Mouse (Mus musculus): ENCODE data around the gene Acoxl. TPM values are rescaled to one million over a fixed set of nuclear protein-coding genes. Genes with fewer than 3 reads are reported as not detected.

Gene Acoxl
- polyA plus RNA-seq, 1 experiment from 2014 or later, result 0.12 TPM

GRCm38 (mm10) chr2:128038259-128038890, 199.7 kb downstream of the Acoxl start:
- Histone ChIP-seq H3K4me2 (ENCODE audit: low read depth, low read length, severe bottlenecking) (no peak overlapping the region), H3K27ac (ENCODE audit: low read depth, low read length) (no peak overlapping the region), H3K27me3 (ENCODE audit: control insufficient read depth, insufficient read depth, low read length) (no peaks in the 10 kb centered on the region), H3K36me3 (ENCODE audit: control insufficient read depth, insufficient read depth, low read length) (no peaks in the 10 kb centered on the region), H3K9ac (ENCODE audit: low read length) (no peak overlapping the region), H3K4me1 (replicated peaks; ENCODE audit: control insufficient read depth, insufficient read depth, low read length) (no peaks in the 10 kb centered on the region), H3K9me3 (ENCODE audit: control insufficient read depth, low read length) (no peaks in the 10 kb centered on the region), H3K4me3 (ENCODE audit: low read depth, low read length) (no peak overlapping the region)
- ATAC-seq (replicated peaks; ENCODE audit: low FRiP score) (no peak), DNase-seq (ENCODE audit: low spot score) (no peak)
- 87% methylated on average over 5 of the region's 5 CpGs for WGBS

DNA sequence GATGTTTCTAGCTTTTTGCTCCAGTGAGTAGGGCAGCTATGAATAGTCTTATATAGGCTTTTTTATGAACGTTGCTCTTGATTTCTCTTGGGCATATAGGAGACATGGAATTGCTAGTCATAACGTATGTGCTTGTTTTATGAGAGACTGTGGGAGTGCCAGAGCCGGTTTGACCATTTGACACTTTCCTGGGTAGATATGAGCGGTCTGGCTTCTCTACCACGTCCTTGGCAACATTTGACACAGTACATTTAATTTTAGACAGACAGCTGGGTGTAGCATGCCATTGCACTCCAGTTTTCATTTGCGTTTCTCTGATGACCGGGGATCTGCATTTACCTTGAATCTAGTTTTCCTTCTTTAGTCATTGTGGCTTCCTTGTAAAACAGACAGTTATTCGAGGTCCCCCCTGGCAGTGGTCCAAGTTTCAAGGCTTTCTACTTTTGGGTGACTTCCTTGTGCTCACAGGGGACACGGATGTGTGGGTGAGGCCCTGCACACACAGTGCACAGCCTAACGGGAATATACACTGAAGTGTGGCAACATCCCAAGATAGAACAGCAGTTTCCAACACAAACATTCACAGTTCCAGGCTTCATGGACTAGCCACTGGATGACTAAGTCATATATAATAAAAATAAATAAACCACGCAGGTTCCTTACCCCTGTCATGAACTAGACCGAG, 202.5 kb downstream of the Acoxl start:
- H3K4me2 ChIP-seq (ENCODE audit: low read depth, low read length, severe bottlenecking), result no peak overlapping the region
- no peaks in the 10 kb centered on the region for H3K4me1 ChIP-seq (replicated peaks; ENCODE audit: control insufficient read depth, insufficient read depth, low read length)
- H3K4me3 ChIP-seq (ENCODE audit: low read depth, low read length), result no peak overlapping the region
- WGBS, result 88% methylated on average over 12 of the region's 12 CpGs
- DNase-seq (ENCODE audit: low spot score), result no peak
- no peak overlapping the region for H3K9ac ChIP-seq (ENCODE audit: low read length)
- H3K27ac ChIP-seq (ENCODE audit: low read depth, low read length), result no peak overlapping the region
- ATAC-seq (replicated peaks; ENCODE audit: low FRiP score), result no peak
- H3K27me3 ChIP-seq (ENCODE audit: control insufficient read depth, insufficient read depth, low read length), result no peaks in the 10 kb centered on the region
- H3K36me3 ChIP-seq (ENCODE audit: control insufficient read depth, insufficient read depth, low read length), result no peaks in the 10 kb centered on the region
- no peaks in the 10 kb centered on the region for H3K9me3 ChIP-seq (ENCODE audit: control insufficient read depth, low read length)

GRCm38 (mm10) chr2:128046454-128046853, 207.8 kb downstream of the Acoxl start:
- H3K27me3 ChIP-seq (ENCODE audit: control insufficient read depth, insufficient read depth, low read length), result no peaks in the 10 kb centered on the region
- H3K27ac ChIP-seq (ENCODE audit: low read depth, low read length), result no peak overlapping the region
- WGBS, result 82% methylated on average over 4 of the region's 4 CpGs
- no peak for DNase-seq (ENCODE audit: low spot score)
- ATAC-seq (replicated peaks; ENCODE audit: low FRiP score), result no peak
- no peaks in the 10 kb centered on the region for H3K4me1 ChIP-seq (replicated peaks; ENCODE audit: control insufficient read depth, insufficient read depth, low read length)
- no peaks in the 10 kb centered on the region for H3K36me3 ChIP-seq (ENCODE audit: control insufficient read depth, insufficient read depth, low read length)
- no peaks in the 10 kb centered on the region for H3K9me3 ChIP-seq (ENCODE audit: control insufficient read depth, low read length)
- no peak overlapping the region for H3K4me3 ChIP-seq (ENCODE audit: low read depth, low read length)
- no peak overlapping the region for H3K4me2 ChIP-seq (ENCODE audit: low read depth, low read length, severe bottlenecking)
- H3K9ac ChIP-seq (ENCODE audit: low read length), result no peak overlapping the region

- no peak for ATAC-seq (replicated peaks; ENCODE audit: low FRiP score)
- no peak overlapping the region for H3K9ac ChIP-seq (ENCODE audit: low read length)
- 73% methylated on average over 4 of the region's 4 CpGs for WGBS
- H3K4me3 ChIP-seq (ENCODE audit: low read depth, low read length), result no peak overlapping the region
- no peak overlapping the region for H3K4me2 ChIP-seq (ENCODE audit: low read depth, low read length, severe bottlenecking)
- no peak for DNase-seq (ENCODE audit: low spot score)
- no peaks in the 10 kb centered on the region for H3K4me1 ChIP-seq (replicated peaks; ENCODE audit: control insufficient read depth, insufficient read depth, low read length)
- no peaks in the 10 kb centered on the region for H3K36me3 ChIP-seq (ENCODE audit: control insufficient read depth, insufficient read depth, low read length)
- no peaks in the 10 kb centered on the region for H3K27me3 ChIP-seq (ENCODE audit: control insufficient read depth, insufficient read depth, low read length)
- no peak overlapping the region for H3K27ac ChIP-seq (ENCODE audit: low read depth, low read length)
- H3K9me3 ChIP-seq (ENCODE audit: control insufficient read depth, low read length), result no peaks in the 10 kb centered on the region
Observed at GRCm38 (mm10) chr2:128054905-128055304, 216.2 kb downstream of the Acoxl start.

DNA sequence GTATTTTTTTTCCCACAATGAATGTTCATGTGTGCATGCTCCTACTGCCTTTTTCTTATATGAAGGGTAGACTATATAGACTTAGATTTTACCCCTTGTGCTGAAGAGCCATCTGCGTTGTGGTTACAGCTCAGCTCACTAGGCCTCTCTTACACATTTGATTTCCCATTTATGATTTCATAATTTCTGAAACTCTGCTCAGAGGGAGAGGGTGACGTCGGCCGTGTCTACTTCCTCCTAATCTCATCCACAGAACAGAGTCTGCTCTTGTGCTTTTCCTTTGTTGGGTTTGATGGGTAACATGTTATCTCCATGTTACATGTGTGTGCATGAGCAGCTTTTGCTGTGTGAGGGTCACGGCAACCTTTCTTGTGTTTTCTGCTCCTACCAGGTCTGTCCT, 219.2 kb downstream of the Acoxl start:
- no peak overlapping the region for H3K4me3 ChIP-seq (ENCODE audit: low read depth, low read length)
- no peak overlapping the region for H3K4me2 ChIP-seq (ENCODE audit: low read depth, low read length, severe bottlenecking)
- no peaks in the 10 kb centered on the region for H3K36me3 ChIP-seq (ENCODE audit: control insufficient read depth, insufficient read depth, low read length)
- DNase-seq (ENCODE audit: low spot score) (no peak), ATAC-seq (replicated peaks; ENCODE audit: low FRiP score) (no peak)
- no peaks in the 10 kb centered on the region for H3K4me1 ChIP-seq (replicated peaks; ENCODE audit: control insufficient read depth, insufficient read depth, low read length)
- H3K27ac ChIP-seq (ENCODE audit: low read depth, low read length), result no peak overlapping the region
- WGBS, result 91% methylated on average over 5 of the region's 5 CpGs
- H3K9me3 ChIP-seq (ENCODE audit: control insufficient read depth, low read length), result no peaks in the 10 kb centered on the region
- H3K27me3 ChIP-seq (ENCODE audit: control insufficient read depth, insufficient read depth, low read length), result no peaks in the 10 kb centered on the region
- no peak overlapping the region for H3K9ac ChIP-seq (ENCODE audit: low read length)

DNA sequence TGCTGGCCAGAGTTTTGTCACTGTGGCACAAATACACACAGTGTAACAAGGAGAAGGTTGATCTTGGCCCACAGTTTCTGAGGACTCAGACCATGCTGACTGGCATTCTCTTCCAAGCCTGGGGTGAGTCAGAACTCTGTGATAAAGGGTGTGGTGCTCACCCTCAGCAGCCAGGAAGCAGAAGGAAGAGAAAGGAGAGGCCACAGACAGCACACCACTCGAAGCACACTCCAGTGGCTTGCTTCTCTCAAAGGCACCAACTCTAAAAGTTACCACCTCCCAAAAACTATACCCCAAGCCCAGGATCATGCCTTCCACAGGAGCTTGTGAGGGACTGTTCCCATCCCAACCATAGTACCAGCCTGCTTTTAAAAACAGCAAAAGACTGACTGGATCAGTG, 220.0 kb downstream of the Acoxl start:
- DNase-seq (ENCODE audit: low spot score) (no peak), ATAC-seq (replicated peaks; ENCODE audit: low FRiP score) (no peak)
- Histone ChIP-seq H3K4me3 (ENCODE audit: low read depth, low read length) (no peak overlapping the region), H3K9me3 (ENCODE audit: control insufficient read depth, low read length) (no peaks in the 10 kb centered on the region), H3K4me1 (replicated peaks; ENCODE audit: control insufficient read depth, insufficient read depth, low read length) (no peaks in the 10 kb centered on the region), H3K27me3 (ENCODE audit: control insufficient read depth, insufficient read depth, low read length) (no peaks in the 10 kb centered on the region), H3K4me2 (ENCODE audit: low read depth, low read length, severe bottlenecking) (no peak overlapping the region), H3K27ac (ENCODE audit: low read depth, low read length) (no peak overlapping the region), H3K9ac (ENCODE audit: low read length) (no peak overlapping the region), H3K36me3 (ENCODE audit: control insufficient read depth, insufficient read depth, low read length) (no peaks in the 10 kb centered on the region)
- 78% methylated on average over 1 of the region's 1 CpGs for WGBS

GRCm38 (mm10) chr2:128060213-128060612, 221.5 kb downstream of the Acoxl start:
- Histone ChIP-seq H3K9me3 (ENCODE audit: control insufficient read depth, low read length) (no peaks in the 10 kb centered on the region), H3K4me1 (replicated peaks; ENCODE audit: control insufficient read depth, insufficient read depth, low read length) (no peaks in the 10 kb centered on the region), H3K36me3 (ENCODE audit: control insufficient read depth, insufficient read depth, low read length) (no peaks in the 10 kb centered on the region), H3K4me2 (ENCODE audit: low read depth, low read length, severe bottlenecking) (no peak overlapping the region), H3K4me3 (ENCODE audit: low read depth, low read length) (no peak overlapping the region), H3K27ac (ENCODE audit: low read depth, low read length) (no peak overlapping the region), H3K27me3 (ENCODE audit: control insufficient read depth, insufficient read depth, low read length) (no peaks in the 10 kb centered on the region), H3K9ac (ENCODE audit: low read length) (no peak overlapping the region)
- ATAC-seq (replicated peaks; ENCODE audit: low FRiP score) (no peak), DNase-seq (ENCODE audit: low spot score) (no peak)
- 88% methylated on average over 6 of the region's 6 CpGs for WGBS

- Histone ChIP-seq H3K27me3 (ENCODE audit: control insufficient read depth, insufficient read depth, low read length) (no peaks in the 10 kb centered on the region), H3K9me3 (ENCODE audit: control insufficient read depth, low read length) (no peaks in the 10 kb centered on the region), H3K27ac (ENCODE audit: low read depth, low read length) (no peak overlapping the region), H3K4me2 (ENCODE audit: low read depth, low read length, severe bottlenecking) (no peak overlapping the region), H3K36me3 (ENCODE audit: control insufficient read depth, insufficient read depth, low read length) (no peaks in the 10 kb centered on the region), H3K4me1 (replicated peaks; ENCODE audit: control insufficient read depth, insufficient read depth, low read length) (no peaks in the 10 kb centered on the region), H3K9ac (ENCODE audit: low read length) (no peak overlapping the region), H3K4me3 (ENCODE audit: low read depth, low read length) (no peak overlapping the region)
- ATAC-seq (replicated peaks; ENCODE audit: low FRiP score), result no peak
- no peak for DNase-seq (ENCODE audit: low spot score)
- 44% methylated on average over 6 of the region's 6 CpGs for WGBS
Observed at GRCm38 (mm10) chr2:128060680-128061287, 222.1 kb downstream of the Acoxl start.

DNA sequence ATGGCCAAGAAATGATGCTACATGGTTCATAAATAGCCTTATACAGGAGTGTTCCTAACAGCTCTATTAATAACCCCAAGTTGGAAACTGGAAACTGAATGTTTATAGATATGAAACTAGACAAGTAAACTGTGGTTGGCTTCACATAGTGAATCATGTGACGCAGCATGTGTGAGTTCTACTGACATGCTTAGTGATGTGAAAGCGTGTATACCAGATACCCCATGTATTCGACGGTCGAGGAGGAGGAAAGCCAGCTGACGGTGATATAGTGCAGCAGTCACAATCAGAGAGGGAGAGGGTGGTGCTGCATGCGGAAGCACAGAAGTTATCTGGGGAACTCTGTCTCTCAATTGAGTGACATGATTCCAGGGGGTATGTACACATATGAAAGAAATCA, 222.8 kb downstream of the Acoxl start:
- H3K4me2 ChIP-seq (ENCODE audit: low read depth, low read length, severe bottlenecking), result no peak overlapping the region
- H3K9me3 ChIP-seq (ENCODE audit: control insufficient read depth, low read length), result no peaks in the 10 kb centered on the region
- DNase-seq (ENCODE audit: low spot score) (no peak), ATAC-seq (replicated peaks; ENCODE audit: low FRiP score) (no peak)
- no peaks in the 10 kb centered on the region for H3K4me1 ChIP-seq (replicated peaks; ENCODE audit: control insufficient read depth, insufficient read depth, low read length)
- no peak overlapping the region for H3K9ac ChIP-seq (ENCODE audit: low read length)
- 87% methylated on average over 7 of the region's 7 CpGs for WGBS
- no peak overlapping the region for H3K27ac ChIP-seq (ENCODE audit: low read depth, low read length)
- H3K4me3 ChIP-seq (ENCODE audit: low read depth, low read length), result no peak overlapping the region
- no peaks in the 10 kb centered on the region for H3K36me3 ChIP-seq (ENCODE audit: control insufficient read depth, insufficient read depth, low read length)
- no peaks in the 10 kb centered on the region for H3K27me3 ChIP-seq (ENCODE audit: control insufficient read depth, insufficient read depth, low read length)
